Mouse (Mus musculus) heart, adult 2 months (tissue): Measurements from ENCODE around the gene Tspan4. TPM values are rescaled to one million over a fixed set of nuclear protein-coding genes. Genes with fewer than 3 reads are reported as not detected.
A peak's percentile ranks its signal among the peaks of the same experiment; 100 is the strongest.

Source experiments
- DNase-seq, 2 experiments: peaks; one replicate each; pipeline ENCODE4 v3.0.0; 2021
- H3K27ac ChIP-seq: fragments of 200-600 bp; 2 replicates; pipeline ENCODE4 v1.8.1; 2022
- H3K27me3 ChIP-seq: fragments of 200-500 bp; 2 replicates; pipeline ENCODE4 v1.6.1; 2012; ENCODE audit warnings: mild to moderate bottlenecking, low read length, inconsistent platforms, mixed read lengths; ENCODE audit not compliant: control insufficient read depth, insufficient read depth
- H3K36me3 ChIP-seq: fragments of 200-500 bp; 2 replicates; pipeline ENCODE4 v1.6.1; 2012; ENCODE audit warnings: low read length, inconsistent platforms; ENCODE audit not compliant: control insufficient read depth, insufficient read depth
- H3K4me1 ChIP-seq: fragments of 200-500 bp; 2 replicates; pipeline ENCODE4 v1.6.1; 2011; ENCODE audit warnings: low read length; ENCODE audit not compliant: control insufficient read depth, insufficient read depth
- H3K4me3 ChIP-seq: fragments of 200-600 bp; 2 replicates; pipeline ENCODE4 v1.8.1; 2022
- H3K79me2 ChIP-seq: fragments of 200-500 bp; replicated peaks from 2 replicates; pipeline ENCODE4 v1.6.1; 2012; ENCODE audit warnings: mild to moderate bottlenecking, inconsistent platforms, low read length, moderate library complexity, mixed read lengths; ENCODE audit not compliant: control insufficient read depth, insufficient read depth
- H3K9ac ChIP-seq: fragments of 200-500 bp; 2 replicates; pipeline ENCODE4 v1.6.1; 2012; ENCODE audit warnings: low read depth, mild to moderate bottlenecking, control low read depth, inconsistent platforms, low read length, mixed read lengths
- CTCF ChIP-seq: fragments of 200-600 bp; IDR thresholded peaks from 2 replicates; pipeline ENCODE4 v1.8.1; 2022; ENCODE audit warnings: antibody characterized with exemption, mild to moderate bottlenecking, moderate library complexity
- EP300 ChIP-seq: fragments of 200-500 bp; IDR thresholded peaks from 2 replicates; pipeline ENCODE4 v1.6.1; 2011; ENCODE audit warnings: low read depth, low read length, control low read depth; ENCODE audit not compliant: insufficient read depth
- POLR2A ChIP-seq: fragments of 200-500 bp; IDR thresholded peaks from 2 replicates; pipeline ENCODE4 v1.6.1; 2011; ENCODE audit warnings: mild to moderate bottlenecking, low read depth, low read length, control low read depth; ENCODE audit not compliant: insufficient read depth
- WGBS: fragments of 180-500 bp; shearing (Covaris S2); methylation state at CpG from one replicate; pipeline ENCODE4 v1.1.7; 2018; 5-methylcytosine and 5-hydroxymethylcytosine counted together
- intact Hi-C: fragments of 180-260 bp; cut with DNase I; formaldehyde crosslinking; loops from one replicate; pipeline ENCODE4 v1.15.1; 2025
- polyA plus RNA-seq: library from polyadenylated mRNA; depleted of rRNA; stranded (reverse); fragments of >200 nt; gene quantifications from 2 replicates; pipeline ENCODE4 v1.2.3, GENCODE M21; 2012
- total RNA-seq, 2 experiments: library from RNA; stranded (reverse); gene quantifications; 2 replicates each; pipeline ENCODE4 v1.2.3; 2021

Tspan4 gene
- total and polyA plus RNA-seq, 3 experiments = 17.1 to 77.5 (median 40.0) TPM

DNA sequence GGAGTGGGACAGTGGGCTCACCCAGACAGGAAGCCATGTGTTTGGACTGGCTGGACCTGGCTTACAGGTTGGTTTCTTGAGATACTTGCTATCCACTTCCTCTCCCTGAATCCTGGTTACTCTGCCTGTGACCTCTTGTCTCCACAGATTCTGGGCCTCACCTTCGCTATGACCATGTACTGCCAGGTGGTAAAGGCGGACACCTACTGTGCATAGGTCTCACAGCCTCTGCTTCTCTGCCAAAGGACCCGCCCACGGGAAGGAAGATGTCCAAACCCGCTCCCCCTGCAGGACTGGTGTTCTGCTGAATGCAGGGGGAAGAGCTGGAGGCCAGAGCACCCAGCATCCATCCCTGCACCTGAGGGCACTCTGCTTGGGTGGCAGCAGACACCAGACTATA, 17.7 kb downstream of the Tspan4 start:
- no peak for DNase-seq
- Histone ChIP-seq H3K9ac (no peak overlapping the region), H3K4me1 (peaks cover under 1% of the 10 kb centered on the region; the same call in 1 of the 2 replicates), H3K36me3 (no peaks in the 10 kb centered on the region; the same call in 1 of the 2 replicates), H3K27ac (no peak overlapping the region), H3K27me3 (no peaks in the 10 kb centered on the region), H3K79me2 (no peaks in the 10 kb centered on the region), H3K4me3 (no peak overlapping the region)
- TF ChIP-seq CTCF (no peak), POLR2A (no peak), EP300 (no peak)
- 93% methylated on average over 5 of the region's 5 CpGs for WGBS
- intact Hi-C loops = no loop called here

DNA sequence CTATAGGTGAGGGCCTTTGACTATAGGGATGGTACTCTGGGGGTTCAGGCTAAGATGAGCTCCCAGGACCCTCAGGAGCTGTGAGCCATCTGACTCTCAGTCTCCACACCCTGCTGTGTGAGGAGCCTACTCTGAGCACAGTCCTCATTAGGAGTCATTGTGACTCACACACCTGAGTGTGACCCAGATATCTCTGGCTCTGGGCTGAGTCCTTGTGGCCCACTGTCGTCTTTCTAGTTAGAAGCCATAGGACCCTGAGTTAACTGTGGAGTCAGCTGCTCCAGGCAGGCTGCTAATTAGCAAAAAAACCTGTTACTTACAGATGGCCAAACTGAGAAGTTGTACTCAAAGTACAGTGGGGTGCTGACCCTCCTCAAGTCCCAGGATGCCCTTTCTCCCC, 18.7 kb downstream of the Tspan4 start:
- Histone ChIP-seq H3K9ac (no peak overlapping the region), H3K4me3 (no peak overlapping the region), H3K27me3 (no peaks in the 10 kb centered on the region), H3K79me2 (no peaks in the 10 kb centered on the region), H3K36me3 (no peaks in the 10 kb centered on the region; the same call in 1 of the 2 replicates), H3K4me1 (peaks cover 1% of the 10 kb centered on the region; the same call in 1 of the 2 replicates), H3K27ac (no peak overlapping the region)
- intact Hi-C loops = no loop called here
- no peak for DNase-seq
- TF ChIP-seq EP300 (no peak), CTCF (no peak), POLR2A (no peak)
- WGBS = 84% methylated on average over 1 of the region's 1 CpGs

DNA sequence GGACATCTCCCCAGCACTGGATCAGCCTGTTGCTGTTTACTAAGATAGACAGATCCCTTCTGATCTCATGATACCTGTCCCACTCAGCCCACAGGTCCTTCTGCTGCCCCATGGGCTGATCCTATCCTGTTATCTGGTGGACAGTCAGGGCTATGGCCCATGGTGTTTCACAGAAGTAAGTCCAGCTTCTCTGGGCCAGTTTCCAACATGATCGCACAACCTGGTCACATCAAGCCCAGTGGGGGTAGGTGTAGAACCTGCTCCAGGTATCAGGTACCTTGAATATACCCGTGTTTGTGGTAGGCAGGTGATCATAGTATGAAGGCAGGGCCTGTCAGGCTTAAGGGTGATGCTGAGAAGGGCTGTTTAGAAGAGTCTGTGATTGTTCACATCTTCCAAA, 20.3 kb downstream of the Tspan4 start:
- Histone ChIP-seq H3K27ac (no peak overlapping the region), H3K4me1 (peaks cover 1% of the 10 kb centered on the region; the same call in 1 of the 2 replicates), H3K4me3 (no peak overlapping the region), H3K36me3 (no peaks in the 10 kb centered on the region; the same call in 1 of the 2 replicates), H3K79me2 (no peaks in the 10 kb centered on the region), H3K9ac (no peak overlapping the region), H3K27me3 (no peaks in the 10 kb centered on the region)
- WGBS = 91% methylated on average over 2 of the region's 2 CpGs
- TF ChIP-seq EP300 (no peak), POLR2A (no peak), CTCF (no peak)
- intact Hi-C loops = no loop called here
- DNase-seq = no peak

DNA sequence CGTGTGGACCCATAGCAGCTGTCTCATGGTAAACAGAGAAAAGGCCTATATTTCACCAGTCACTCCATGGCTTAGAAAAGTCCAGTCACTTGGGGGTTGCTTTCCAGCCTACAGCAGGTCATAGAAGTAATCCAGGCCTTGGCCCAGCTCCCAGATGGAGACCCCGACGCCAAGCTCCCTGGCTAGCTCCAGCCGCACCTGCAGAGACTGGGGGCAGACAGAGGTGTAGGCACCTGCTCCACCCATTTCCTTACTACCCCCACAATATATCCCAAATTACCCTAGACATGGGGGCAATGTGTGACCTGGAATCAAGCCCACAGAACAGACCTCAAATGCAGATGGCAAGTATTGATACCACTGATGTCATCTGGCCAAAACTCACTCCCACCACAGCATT, 20.9 kb downstream of the Tspan4 start:
- Histone ChIP-seq H3K79me2 (no peaks in the 10 kb centered on the region), H3K4me3 (no peak overlapping the region), H3K4me1 (peaks cover 1% of the 10 kb centered on the region; the same call in 1 of the 2 replicates), H3K9ac (no peak overlapping the region), H3K36me3 (no peaks in the 10 kb centered on the region), H3K27me3 (no peaks in the 10 kb centered on the region), H3K27ac (no peak overlapping the region)
- intact Hi-C loops = no loop called here
- 78% methylated on average over 4 of the region's 4 CpGs for WGBS
- TF ChIP-seq EP300 = no peak
- TF ChIP-seq CTCF = no peak
- no peak for TF ChIP-seq POLR2A
- DNase-seq = no peak

DNA sequence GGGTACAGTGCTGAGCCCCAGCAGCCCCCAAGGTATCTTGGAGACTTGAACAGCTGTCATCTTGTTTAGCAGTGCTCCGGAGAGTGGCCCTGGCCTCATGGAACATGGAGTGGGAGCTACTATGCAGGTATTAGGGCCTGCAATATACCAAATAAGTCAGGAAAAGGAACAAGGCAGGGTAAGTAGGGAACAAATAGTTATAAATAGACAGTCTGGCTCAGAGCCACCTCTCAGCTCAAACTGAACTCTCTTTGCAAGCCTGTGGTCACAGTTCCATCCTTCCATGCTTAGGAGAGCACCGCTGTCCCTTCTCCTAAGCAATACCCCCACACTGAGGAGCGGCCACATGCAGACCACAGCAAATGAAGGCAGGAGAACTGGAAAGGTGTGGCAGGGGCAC, 22.6 kb downstream of the Tspan4 start:
- intact Hi-C loops = no loop called here
- Histone ChIP-seq H3K4me3 (no peak overlapping the region), H3K27ac (peak overlapping the region; percentile 61), H3K36me3 (no peaks in the 10 kb centered on the region), H3K9ac (no peak overlapping the region), H3K79me2 (no peaks in the 10 kb centered on the region), H3K27me3 (no peaks in the 10 kb centered on the region), H3K4me1 (peaks cover 1% of the 10 kb centered on the region; the same call in 1 of the 2 replicates)
- 56% methylated on average over 3 of the region's 3 CpGs for WGBS
- TF ChIP-seq EP300 = no peak
- no peak for TF ChIP-seq CTCF
- TF ChIP-seq POLR2A = no peak
- DNase-seq = no peak

DNA sequence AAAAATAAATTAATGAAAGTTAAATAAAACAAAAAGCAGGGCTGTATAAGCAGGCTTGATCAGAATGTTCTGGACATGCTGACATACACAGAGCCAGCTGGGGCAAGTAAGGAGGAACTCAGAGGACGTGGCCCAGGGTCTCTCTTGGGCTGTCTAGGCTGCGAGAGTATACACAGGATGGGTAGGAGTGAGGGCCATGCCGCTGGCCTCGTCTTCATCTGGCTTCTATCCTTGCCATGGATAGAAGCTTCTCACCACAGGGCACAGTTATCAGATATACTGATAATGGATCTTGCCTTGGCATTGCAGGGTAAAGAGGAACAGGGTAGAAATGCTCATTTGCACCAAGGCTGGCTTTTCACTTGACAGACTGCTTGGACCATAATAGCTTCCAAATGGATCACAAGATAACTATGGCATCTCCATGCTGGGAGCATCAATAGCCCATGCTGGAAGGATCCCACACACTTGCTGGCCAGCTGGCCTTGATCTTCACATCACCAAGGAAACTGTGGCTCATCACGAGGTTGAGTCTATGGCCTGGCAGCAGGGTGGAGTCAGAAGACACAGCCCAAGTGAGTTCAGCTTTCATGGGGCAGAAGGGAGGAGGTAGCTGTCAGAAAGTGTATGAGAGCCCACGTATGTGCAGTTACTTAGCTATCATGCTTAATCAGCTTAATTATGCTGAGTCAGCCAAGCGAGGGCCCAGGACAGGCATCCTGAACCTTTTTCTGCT, 26.9 kb downstream of the Tspan4 start:
- H3K27ac ChIP-seq = no peak overlapping the region
- H3K27me3 ChIP-seq = no peaks in the 10 kb centered on the region
- H3K9ac ChIP-seq = no peak overlapping the region
- no peaks in the 10 kb centered on the region for H3K36me3 ChIP-seq
- intact Hi-C loops = no loop called here
- peaks cover 1% of the 10 kb centered on the region; the same call in 1 of the 2 replicates for H3K4me1 ChIP-seq
- TF ChIP-seq POLR2A = no peak
- no peak for TF ChIP-seq CTCF
- TF ChIP-seq EP300 = no peak
- no peak for DNase-seq
- 88% methylated on average over 7 of the region's 7 CpGs for WGBS
- no peaks in the 10 kb centered on the region for H3K79me2 ChIP-seq
- no peak overlapping the region for H3K4me3 ChIP-seq
